In the genomic region with DNA sequence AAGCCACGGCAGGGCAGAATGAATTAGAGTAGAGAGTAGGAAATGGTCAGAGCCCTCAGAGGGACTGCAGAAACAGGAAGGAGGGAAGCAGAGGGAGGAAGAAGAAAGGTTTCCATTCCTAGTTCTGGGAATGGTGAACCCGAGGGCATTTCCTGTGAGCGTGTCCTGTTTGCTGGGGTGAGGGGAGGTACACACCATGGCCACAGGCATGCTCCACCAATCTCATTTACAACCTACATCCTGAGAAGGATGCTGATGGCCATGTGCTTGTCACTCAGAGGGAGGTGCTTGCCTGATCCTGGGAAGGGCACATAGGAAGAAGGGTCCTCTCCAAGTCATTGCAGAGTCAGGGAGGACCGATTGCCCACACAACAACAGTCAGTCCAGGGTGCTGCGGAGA, we compare ENCODE assay signal across 19 mouse cellular contexts. TPM values are rescaled to one million over a fixed set of nuclear protein-coding genes. Genes with fewer than 3 reads are reported as not detected.
DNase-seq lines count a peak whose midpoint lies in the region; ATAC-seq lines count a peak whose summit lies in the region.
"Had no signal": no experiment of that assay in that cellular context is flagged by ENCODE, and none has a peak within 500 bp of the region (broad histone marks: within the 10 kb centered on the region; RNA-seq: fewer than 3 reads in every experiment).

No protein-coding gene starts in this region.

- H3K9ac ChIP-seq in heart, embryonic 12.5 days: no peak overlapping the region
- no peak overlapping the region for H3K9ac ChIP-seq in kidney, embryonic 16.5 days (replicated peaks; ENCODE audit: low read length)
- H3K9ac ChIP-seq in embryonic facial prominence, embryonic 13.5 days: no peak overlapping the region
- no peak overlapping the region for H3K9ac ChIP-seq in limb, embryonic 13.5 days
- H3K9ac ChIP-seq: liver, postnatal 0 days; midbrain, embryonic 15.5 days had no signal

- H3K27me3 ChIP-seq in heart, embryonic 12.5 days (replicated peaks): no peaks in the 10 kb centered on the region
- H3K27me3 ChIP-seq in kidney, embryonic 16.5 days (ENCODE audit: insufficient read depth, low read length): no peaks in the 10 kb centered on the region
- 0 out of 2 replicates have a peak, but pooled peaks cover 4% of the 10 kb centered on the region for H3K27me3 ChIP-seq in embryonic facial prominence, embryonic 13.5 days
- H3K27me3 ChIP-seq in limb, embryonic 13.5 days: no peaks in the 10 kb centered on the region
- H3K27me3 ChIP-seq: midbrain, embryonic 15.5 days; Patski had no signal

- H3K4me1 ChIP-seq in heart, embryonic 12.5 days (replicated peaks): peaks cover 21% of the 10 kb centered on the region
- H3K4me1 ChIP-seq in kidney, embryonic 16.5 days (ENCODE audit: insufficient read depth, low read length): peaks cover 29% of the 10 kb centered on the region
- H3K4me1 ChIP-seq in embryonic facial prominence, embryonic 13.5 days: peaks cover 35% of the 10 kb centered on the region
- H3K4me1 ChIP-seq in limb, embryonic 13.5 days: peaks cover 45% of the 10 kb centered on the region
- H3K4me1 ChIP-seq: midbrain, embryonic 15.5 days had no signal

- H3K27ac ChIP-seq in heart, embryonic 12.5 days (ENCODE audit: poor library complexity, severe bottlenecking): peak overlapping the region; percentile 44
- peak overlapping the region; percentile 57 for H3K27ac ChIP-seq in kidney, embryonic 16.5 days (ENCODE audit: low read length)
- H3K27ac ChIP-seq in embryonic facial prominence, embryonic 13.5 days: peak overlapping the region; percentile 64; the same call in 1 of the 2 replicates
- H3K27ac ChIP-seq in limb, embryonic 13.5 days: peak overlapping the region; percentile 39; the same call in 1 of the 2 replicates
- H3K27ac ChIP-seq: layer of hippocampus, adult 2 months; midbrain, embryonic 15.5 days had no signal

- 54% methylated on average over 5 of the region's 5 CpGs for WGBS in heart, embryonic 12.5 days
- 37% methylated on average over 5 of the region's 5 CpGs for WGBS in kidney, embryonic 16.5 days
- WGBS in embryonic facial prominence, embryonic 13.5 days: 48% methylated on average over 5 of the region's 5 CpGs
- WGBS in limb, embryonic 13.5 days: 38% methylated on average over 5 of the region's 5 CpGs

- 0 out of 2 replicates have a peak, but pooled peaks cover 3% of the 10 kb centered on the region for H3K9me3 ChIP-seq in heart, embryonic 12.5 days (replicated peaks)
- H3K9me3 ChIP-seq in kidney, embryonic 16.5 days (ENCODE audit: low read length): no peaks in the 10 kb centered on the region
- H3K9me3 ChIP-seq in embryonic facial prominence, embryonic 13.5 days: no peaks in the 10 kb centered on the region
- no peaks in the 10 kb centered on the region for H3K9me3 ChIP-seq in limb, embryonic 13.5 days
- H3K9me3 ChIP-seq: midbrain, embryonic 15.5 days had no signal

- no peak overlapping the region for H3K4me3 ChIP-seq in heart, embryonic 12.5 days
- no peak overlapping the region for H3K4me3 ChIP-seq in kidney, embryonic 16.5 days (ENCODE audit: low read length)
- H3K4me3 ChIP-seq in embryonic facial prominence, embryonic 13.5 days: no peak overlapping the region
- no peak overlapping the region for H3K4me3 ChIP-seq in limb, embryonic 13.5 days
- H3K4me3 ChIP-seq: layer of hippocampus, adult 2 months; megakaryocyte, embryonic 14.5 days; midbrain, embryonic 15.5 days had no signal

- H3K36me3 ChIP-seq in heart, embryonic 12.5 days: no peaks in the 10 kb centered on the region
- no peaks in the 10 kb centered on the region for H3K36me3 ChIP-seq in kidney, embryonic 16.5 days (ENCODE audit: insufficient read depth, low read length)
- H3K36me3 ChIP-seq in embryonic facial prominence, embryonic 13.5 days: no peaks in the 10 kb centered on the region
- no peaks in the 10 kb centered on the region for H3K36me3 ChIP-seq in limb, embryonic 13.5 days
- H3K36me3 ChIP-seq: midbrain, embryonic 15.5 days had no signal

- H3K4me2 ChIP-seq in heart, embryonic 12.5 days: no peak overlapping the region
- no peak overlapping the region for H3K4me2 ChIP-seq in kidney, embryonic 16.5 days (replicated peaks; ENCODE audit: low read depth, low read length)
- peak overlapping the region; percentile 26; the same call in 1 of the 2 replicates for H3K4me2 ChIP-seq in embryonic facial prominence, embryonic 13.5 days
- H3K4me2 ChIP-seq in limb, embryonic 13.5 days (replicated peaks): peak overlapping the region; percentile 34; the same call in 1 of the 2 replicates
- H3K4me2 ChIP-seq: midbrain, embryonic 15.5 days had no signal

- ATAC-seq in heart, embryonic 12.5 days (ENCODE audit: insufficient number of reproducible peaks, low FRiP score): no peak
- peak; percentile 43 for ATAC-seq in kidney, embryonic 16.5 days (ENCODE audit: low FRiP score, low TSS enrichment)
- ATAC-seq in embryonic facial prominence, embryonic 13.5 days (ENCODE audit: insufficient number of reproducible peaks, insufficient read depth, low FRiP score, low TSS enrichment, low read depth): 0 out of 2 replicates have a peak, but pooled peaks have one; percentile 8
- 0 out of 2 replicates have a peak, but pooled peaks have one; percentile 6 for ATAC-seq in limb, embryonic 13.5 days (ENCODE audit: low FRiP score, low read depth)
- ATAC-seq: forebrain, embryonic 14.5 days; liver, postnatal 0 days; midbrain, embryonic 15.5 days; Patski had no signal

- no peak for DNase-seq in heart, postnatal 14 days
- DNase-seq in kidney, adult 11 months: no peak
- DNase-seq in liver: no peak
- DNase-seq: cerebellum, adult 9-10 months; kidney, adult 9 months; left cerebral cortex, postnatal 4 days; liver, postnatal 0 days; lung, postnatal 14 days; right cerebral cortex, adult 18-20 months; thymus, adult 18-20 months had no signal

- intact Hi-C loops in heart, postnatal 14 days (cut with DNase I): no loop called here

RNA-seq across cellular contexts. Expression of gene Cdc7, which starts 59.8 kb away (rescaled TPM):
- polyA plus RNA-seq in heart, embryonic 12.5 days (2016; fragmentation: Nextera tagmentation; extraction: Ambion mirVana): 29.8 and 30.8 TPM in 2 replicates
- total RNA-seq in heart, postnatal 14 days (2021): 1 to 10 TPM; 1.6 to 2.0 TPM
- polyA plus RNA-seq in kidney, embryonic 16.5 days (2015; fragmentation: Nextera tagmentation; extraction: Ambion mirVana): 44.8 and 47.4 TPM in 2 replicates
- polyA plus RNA-seq in embryonic facial prominence, embryonic 13.5 days (2015; fragmentation: Nextera tagmentation; extraction: Ambion mirVana): 51.6 and 55.7 TPM in 2 replicates
- 51.6 and 55.2 TPM in 2 replicates for polyA plus RNA-seq in limb, embryonic 13.5 days (2015; fragmentation: Nextera tagmentation; extraction: Ambion mirVana)

Comparison
In these comparisons a context has a peak if more than half of its experiments do, and no peak if none do; other contexts are left out.
1. H3K4me2 ChIP-seq: peak in embryonic facial prominence, embryonic 13.5 days (single experiment) and limb, embryonic 13.5 days (single experiment); none in heart, embryonic 12.5 days (single experiment) and kidney, embryonic 16.5 days (single experiment).
2. Peak in every context shown above with its lines, with median percentiles within 50 percentile points of each other: H3K27ac ChIP-seq.